Mouse (Mus musculus) E14TG2a.4 (cell line): ENCODE measurements at regions not wholly inside any gene's neighbourhood (a gene's known extent, or its start where the extent isn't known, plus 50 kb on each side); places are given as distances from the start of the nearest gene placed in this dataset.

Experiments
- H3K27me3 ChIP-seq: 2 replicates; pipeline ENCODE4 v1.6.1; 2014; ENCODE audit warnings: low read length, control low read depth; ENCODE audit not compliant: insufficient read depth
- H3K36me3 ChIP-seq: 2 replicates; pipeline ENCODE4 v1.6.1; 2014; ENCODE audit warnings: low read length, control low read depth; ENCODE audit not compliant: insufficient read depth
- H3K4me1 ChIP-seq: replicated peaks from 2 replicates; pipeline ENCODE4 v1.6.1; 2014; ENCODE audit warnings: low read depth, low read length, control low read depth
- H3K4me3 ChIP-seq: replicated peaks from 2 replicates; pipeline ENCODE4 v1.5.1; 2014; ENCODE audit warnings: mild to moderate bottlenecking, low read length
- H3K9me3 ChIP-seq: 2 replicates; pipeline ENCODE4 v1.6.1; 2014; ENCODE audit warnings: low read length, control low read depth
- CTCF ChIP-seq: conservative IDR thresholded peaks from 2 replicates; pipeline ENCODE4 v1.5.1; 2014; ENCODE audit warnings: low read length
- NANOG ChIP-seq: IDR thresholded peaks from 2 replicates; pipeline ENCODE4 v1.6.1; 2014; ENCODE audit warnings: borderline replicate concordance, low read length, mixed read lengths
- POU5F1 ChIP-seq: IDR thresholded peaks from 2 replicates; pipeline ENCODE4 v1.6.1; 2014; ENCODE audit warnings: low read length, borderline replicate concordance

- Histone ChIP-seq H3K4me1 (no peaks in the 10 kb centered on the region), H3K4me3 (no peak overlapping the region), H3K9me3 (no peaks in the 10 kb centered on the region), H3K36me3 (no peaks in the 10 kb centered on the region), H3K27me3 (no peaks in the 10 kb centered on the region)
- TF ChIP-seq CTCF (no peak), NANOG (no peak), POU5F1 (no peak)
These were observed 117.1 kb upstream of the Etaa1 start for GRCm38 (mm10) chr11:18070586-18071306.

DNA sequence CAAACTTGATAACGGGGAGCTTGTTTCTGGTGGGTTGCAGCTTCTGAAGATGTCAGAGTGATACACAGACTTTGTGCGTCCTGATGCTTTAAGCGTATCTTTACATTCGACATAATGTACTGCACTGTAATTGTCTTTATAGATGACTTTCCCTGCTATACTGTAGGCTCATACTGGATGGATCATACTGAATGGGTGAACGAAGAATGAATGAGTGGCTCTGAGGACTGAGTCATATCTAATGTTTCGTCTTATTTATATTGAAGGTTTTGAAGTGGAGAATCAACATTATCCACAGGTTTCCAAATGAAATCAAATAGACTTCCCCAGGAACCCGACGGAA lies 116.3 kb upstream of the Etaa1 start:
- Histone ChIP-seq H3K4me3 (no peak overlapping the region), H3K4me1 (no peaks in the 10 kb centered on the region), H3K36me3 (no peaks in the 10 kb centered on the region), H3K9me3 (no peaks in the 10 kb centered on the region), H3K27me3 (no peaks in the 10 kb centered on the region)
- no peak for TF ChIP-seq POU5F1

- TF ChIP-seq POU5F1 (no peak), NANOG (no peak)
- no peaks in the 10 kb centered on the region for H3K9me3 ChIP-seq
- H3K27me3 ChIP-seq, result no peaks in the 10 kb centered on the region
- no peak overlapping the region for H3K4me3 ChIP-seq
- H3K4me1 ChIP-seq, result no peaks in the 10 kb centered on the region
- H3K36me3 ChIP-seq, result no peaks in the 10 kb centered on the region
These were observed 115.8 kb upstream of the Etaa1 start for GRCm38 (mm10) chr11:18069348-18070031.

- TF ChIP-seq CTCF (no peak), NANOG (no peak), POU5F1 (no peak)
- Histone ChIP-seq H3K4me1 (no peaks in the 10 kb centered on the region), H3K4me3 (no peak overlapping the region), H3K9me3 (no peaks in the 10 kb centered on the region), H3K27me3 (no peaks in the 10 kb centered on the region), H3K36me3 (no peaks in the 10 kb centered on the region)
These were observed 114.4 kb upstream of the Etaa1 start for GRCm38 (mm10) chr11:18068085-18068484.

DNA sequence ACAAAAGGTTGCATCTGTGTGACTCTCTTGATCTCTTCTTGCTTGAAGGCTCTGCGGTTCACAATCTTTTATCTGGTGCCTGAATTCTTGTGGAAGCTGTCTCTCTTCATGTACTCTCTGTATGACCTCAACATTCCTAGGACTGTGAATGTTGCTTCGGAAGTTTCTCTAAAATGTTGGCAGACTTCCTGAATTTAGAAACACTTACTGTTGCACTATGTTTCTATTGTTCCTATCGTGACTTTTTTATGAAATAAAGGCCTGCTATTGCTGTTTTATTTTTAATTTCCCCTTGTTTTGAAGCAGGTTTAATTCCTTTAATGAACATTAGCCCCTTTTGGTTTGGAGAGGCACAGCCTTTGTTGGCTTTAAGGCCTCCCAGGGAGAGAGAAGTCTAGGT lies 114.0 kb upstream of the Etaa1 start:
- no peak overlapping the region for H3K4me3 ChIP-seq
- no peaks in the 10 kb centered on the region for H3K36me3 ChIP-seq

GRCm38 (mm10) chr11:18041589-18041988 lies 87.9 kb upstream of the Etaa1 start:
- Histone ChIP-seq H3K4me3 (no peak overlapping the region), H3K36me3 (no peaks in the 10 kb centered on the region)
- TF ChIP-seq POU5F1 (no peak), CTCF (no peak), NANOG (no peak)

More for the DNA sequence above, 114.0 kb upstream of the Etaa1 start:
- TF ChIP-seq NANOG (no peak), POU5F1 (no peak)
- no peaks in the 10 kb centered on the region for H3K4me1 ChIP-seq
- no peaks in the 10 kb centered on the region for H3K9me3 ChIP-seq
- no peaks in the 10 kb centered on the region for H3K27me3 ChIP-seq

GRCm38 (mm10) chr11:18031049-18031448 lies 77.4 kb upstream of the Etaa1 start:
- Histone ChIP-seq H3K36me3 (no peaks in the 10 kb centered on the region), H3K4me1 (no peaks in the 10 kb centered on the region), H3K4me3 (no peak overlapping the region), H3K9me3 (no peaks in the 10 kb centered on the region), H3K27me3 (no peaks in the 10 kb centered on the region)
- TF ChIP-seq POU5F1 (no peak), CTCF (no peak), NANOG (no peak)

More at GRCm38 (mm10) chr11:18041589-18041988, 87.9 kb upstream of the Etaa1 start:
- H3K4me1 ChIP-seq, result no peaks in the 10 kb centered on the region
- no peaks in the 10 kb centered on the region for H3K27me3 ChIP-seq
- H3K9me3 ChIP-seq, result peaks cover 3% of the 10 kb centered on the region; the same call in 1 of the 2 replicates

DNA sequence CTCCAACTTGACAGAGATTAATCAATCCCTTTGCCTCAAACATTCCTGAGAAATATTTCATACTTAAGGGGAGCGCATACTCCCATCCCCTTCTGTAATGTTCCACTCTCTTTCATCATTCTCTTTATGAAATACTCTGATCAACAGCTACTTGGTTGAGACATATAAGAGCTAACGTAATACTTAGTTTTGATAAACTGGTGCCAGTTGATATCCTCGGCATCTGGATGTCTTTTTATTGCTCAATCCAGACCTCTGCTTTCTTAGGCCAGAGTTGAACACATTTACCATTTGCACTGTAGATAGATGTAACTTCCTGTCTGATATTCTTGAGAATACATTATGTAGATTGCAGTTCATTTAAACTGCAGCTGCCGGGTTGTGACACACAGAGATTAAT lies 68.4 kb upstream of the Etaa1 start:
- no peaks in the 10 kb centered on the region for H3K9me3 ChIP-seq

GRCm38 (mm10) chr11:18015239-18015638 lies 61.6 kb upstream of the Etaa1 start:
- Histone ChIP-seq H3K27me3 (no peaks in the 10 kb centered on the region), H3K9me3 (no peaks in the 10 kb centered on the region), H3K4me1 (peaks cover 22% of the 10 kb centered on the region), H3K4me3 (no peak overlapping the region), H3K36me3 (no peaks in the 10 kb centered on the region)
- TF ChIP-seq CTCF (no peak), NANOG (no peak), POU5F1 (no peak)

More for the DNA sequence above, 68.4 kb upstream of the Etaa1 start:
- Histone ChIP-seq H3K27me3 (no peaks in the 10 kb centered on the region), H3K4me3 (no peak overlapping the region), H3K4me1 (no peaks in the 10 kb centered on the region), H3K36me3 (no peaks in the 10 kb centered on the region)
- no peak for TF ChIP-seq NANOG
- no peak for TF ChIP-seq POU5F1
- no peak for TF ChIP-seq CTCF
